Mouse (Mus musculus) hindbrain, postnatal 0 days (tissue): ENCODE results near the gene Frrs1. TPM values are rescaled to one million over a fixed set of nuclear protein-coding genes. Genes with fewer than 3 reads are reported as not detected.
A peak's percentile ranks its signal among the peaks of the same experiment; 100 is the strongest.

Experiments used
- ATAC-seq: fragments of 200-750 bp; cut with Nextera tagmentation; 2 replicates; pipeline ENCODE4 v1.8.0; 2017; ENCODE audit warnings: mild to moderate bottlenecking, moderate TSS enrichment, moderate library complexity
- DNase-seq: peaks from one replicate; pipeline ENCODE4 v3.0.0-alpha.2; 2015; ENCODE audit warnings: low spot score
- H3K27ac ChIP-seq: fragments of 300-500 bp; sonication (generic); 2 replicates; pipeline ENCODE4 v1.5.1; 2014; ENCODE audit warnings: mild to moderate bottlenecking
- H3K27me3 ChIP-seq: fragments of 300-500 bp; sonication (generic); 2 replicates; pipeline ENCODE4 v1.6.1; 2014; ENCODE audit warnings: low read length, mixed read lengths; ENCODE audit not compliant: insufficient read depth
- H3K36me3 ChIP-seq: fragments of 300-500 bp; sonication (generic); 2 replicates; pipeline ENCODE4 v1.6.1; 2014; ENCODE audit warnings: low read length, mixed read lengths; ENCODE audit not compliant: insufficient read depth
- H3K4me1 ChIP-seq: fragments of 300-500 bp; sonication (generic); 2 replicates; pipeline ENCODE4 v1.6.1; 2014; ENCODE audit warnings: antibody characterized with exemption, low read length, mixed read lengths; ENCODE audit not compliant: insufficient read depth
- H3K4me2 ChIP-seq: fragments of 300-500 bp; sonication (generic); 2 replicates; pipeline ENCODE4 v1.6.1; 2014; ENCODE audit warnings: low read depth, mild to moderate bottlenecking, low read length, moderate library complexity, mixed read lengths
- H3K4me3 ChIP-seq: fragments of 300-500 bp; sonication (generic); 2 replicates; pipeline ENCODE4 v1.5.1; 2014; ENCODE audit warnings: low read length
- H3K9ac ChIP-seq: fragments of 300-500 bp; sonication (generic); replicated peaks from 2 replicates; pipeline ENCODE4 v1.6.1; 2014; ENCODE audit warnings: mild to moderate bottlenecking, low read length, moderate library complexity, mixed read lengths
- H3K9me3 ChIP-seq: fragments of 300-500 bp; sonication (generic); 2 replicates; pipeline ENCODE4 v1.6.1; 2016; ENCODE audit warnings: low read length, mixed read lengths
- CTCF ChIP-seq: IDR thresholded peaks from 2 replicates; pipeline ENCODE4 v1.5.1; 2016; ENCODE audit warnings: antibody characterized with exemption, control low read depth, low read depth
- WGBS: fragments of 180-500 bp; shearing (Covaris S2); extraction: QIAGEN DNeasy Blood & Tissue Kit; methylation state at CpG from one replicate; pipeline ENCODE4 v1.1.7; 2014; 5-methylcytosine and 5-hydroxymethylcytosine counted together
- polyA plus RNA-seq: library from polyadenylated mRNA; unstranded; fragments of >200 nt; fragmentation: Nextera tagmentation; extraction: Ambion mirVana; gene quantifications from 2 replicates; pipeline ENCODE4 v1.2.1, GENCODE M21; 2015
- total RNA-seq: library from RNA; depleted of rRNA; stranded (reverse); fragments of >200 nt; gene quantifications from 2 replicates; pipeline ENCODE4 v1.2.3, GENCODE M21; 2014

The Frrs1 gene
- total and polyA plus RNA-seq, 2 experiments from 2014 or later = 4.1 to 6.0 TPM

GRCm38 (mm10) chr3:116905898-116906297, 46.6 kb downstream of the Frrs1 start:
- H3K27me3 ChIP-seq = no peaks in the 10 kb centered on the region
- H3K9me3 ChIP-seq = no peaks in the 10 kb centered on the region
- peak; percentile 9 for DNase-seq
- H3K4me1 ChIP-seq = no peaks in the 10 kb centered on the region
- H3K9ac ChIP-seq = no peak overlapping the region
- no peak overlapping the region for H3K4me3 ChIP-seq
- peak; percentile 38; the same call in 1 of the 2 replicates for ATAC-seq
- no peak for TF ChIP-seq CTCF
- H3K27ac ChIP-seq = no peak overlapping the region
- H3K36me3 ChIP-seq = no peaks in the 10 kb centered on the region
- 75% methylated on average over 16 of the region's 16 CpGs for WGBS
- H3K4me2 ChIP-seq = no peak overlapping the region

GRCm38 (mm10) chr3:116906596-116906995, 47.3 kb downstream of the Frrs1 start:
- no peak for TF ChIP-seq CTCF
- WGBS = 41% methylated on average over 9 of the region's 9 CpGs
- no peak overlapping the region for H3K9ac ChIP-seq
- ATAC-seq (no peak), DNase-seq (peak; percentile 9)
- H3K27ac ChIP-seq = no peak overlapping the region
- no peak overlapping the region for H3K4me2 ChIP-seq
- H3K4me3 ChIP-seq = no peak overlapping the region
- no peaks in the 10 kb centered on the region for H3K9me3 ChIP-seq
- H3K4me1 ChIP-seq = no peaks in the 10 kb centered on the region
- no peaks in the 10 kb centered on the region for H3K36me3 ChIP-seq
- no peaks in the 10 kb centered on the region for H3K27me3 ChIP-seq

- H3K4me1 ChIP-seq = no peaks in the 10 kb centered on the region
- H3K4me3 ChIP-seq = no peak overlapping the region
- H3K9ac ChIP-seq = no peak overlapping the region
- H3K36me3 ChIP-seq = no peaks in the 10 kb centered on the region
- TF ChIP-seq CTCF = no peak
- H3K4me2 ChIP-seq = no peak overlapping the region
- no peaks in the 10 kb centered on the region for H3K27me3 ChIP-seq
- H3K9me3 ChIP-seq = no peaks in the 10 kb centered on the region
- ATAC-seq (no peak), DNase-seq (no peak)
- no peak overlapping the region for H3K27ac ChIP-seq
- WGBS = 89% methylated on average over 6 of the region's 6 CpGs
Observed at GRCm38 (mm10) chr3:116914374-116914773, 55.1 kb downstream of the Frrs1 start.

GRCm38 (mm10) chr3:116914931-116915330, 55.7 kb downstream of the Frrs1 start:
- Histone ChIP-seq H3K4me3 (no peak overlapping the region), H3K36me3 (no peaks in the 10 kb centered on the region), H3K9ac (no peak overlapping the region), H3K4me2 (no peak overlapping the region), H3K27ac (no peak overlapping the region), H3K27me3 (no peaks in the 10 kb centered on the region), H3K4me1 (no peaks in the 10 kb centered on the region), H3K9me3 (no peaks in the 10 kb centered on the region)
- ATAC-seq (no peak), DNase-seq (no peak)
- no peak for TF ChIP-seq CTCF
- 80% methylated on average over 3 of the region's 3 CpGs for WGBS

GRCm38 (mm10) chr3:116917016-116917415, 57.8 kb downstream of the Frrs1 start:
- Histone ChIP-seq H3K27me3 (no peaks in the 10 kb centered on the region), H3K4me3 (no peak overlapping the region), H3K4me1 (no peaks in the 10 kb centered on the region), H3K36me3 (no peaks in the 10 kb centered on the region), H3K4me2 (no peak overlapping the region), H3K9me3 (no peaks in the 10 kb centered on the region), H3K27ac (no peak overlapping the region), H3K9ac (no peak overlapping the region)
- 93% methylated on average over 4 of the region's 4 CpGs for WGBS
- ATAC-seq (no peak), DNase-seq (no peak)
- no peak for TF ChIP-seq CTCF

GRCm38 (mm10) chr3:116921535-116921934, 62.3 kb downstream of the Frrs1 start:
- Histone ChIP-seq H3K9me3 (no peaks in the 10 kb centered on the region), H3K4me2 (no peak overlapping the region), H3K4me1 (no peaks in the 10 kb centered on the region), H3K4me3 (no peak overlapping the region), H3K36me3 (no peaks in the 10 kb centered on the region), H3K27ac (no peak overlapping the region), H3K27me3 (no peaks in the 10 kb centered on the region), H3K9ac (no peak overlapping the region)
- DNase-seq = no peak
- no peak for TF ChIP-seq CTCF
- WGBS = 81% methylated on average over 3 of the region's 3 CpGs
- no peak for ATAC-seq

GRCm38 (mm10) chr3:116923042-116923441, 63.8 kb downstream of the Frrs1 start:
- WGBS = 86% methylated on average over 12 of the region's 12 CpGs
- no peak for DNase-seq
- Histone ChIP-seq H3K9me3 (no peaks in the 10 kb centered on the region), H3K36me3 (no peaks in the 10 kb centered on the region), H3K27ac (no peak overlapping the region), H3K4me1 (no peaks in the 10 kb centered on the region), H3K9ac (no peak overlapping the region), H3K27me3 (no peaks in the 10 kb centered on the region), H3K4me3 (no peak overlapping the region), H3K4me2 (no peak overlapping the region)
- no peak for TF ChIP-seq CTCF
- no peak for ATAC-seq
